25 mouse cellular contexts compared by ENCODE assay signal in the genomic region with DNA sequence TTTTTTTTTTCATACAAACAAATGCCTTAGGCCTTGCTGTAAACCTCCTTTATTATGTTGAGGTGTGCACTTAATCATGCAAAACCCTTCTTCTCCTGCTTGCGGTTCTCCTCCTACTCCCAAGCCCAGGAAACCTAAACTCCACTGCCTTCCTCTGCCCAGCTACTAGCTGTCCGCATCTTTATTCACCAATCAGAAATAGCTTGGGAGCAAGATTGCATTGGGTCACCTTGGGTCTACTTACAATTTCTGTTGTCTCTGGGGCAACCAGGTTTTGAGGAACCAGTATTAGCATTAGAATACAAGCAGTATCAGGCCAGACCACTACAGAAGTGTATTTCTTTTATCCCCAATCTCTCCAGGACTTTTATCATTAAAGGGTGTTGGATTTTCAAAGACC. TPM values are rescaled to one million over a fixed set of nuclear protein-coding genes. Genes with fewer than 3 reads are reported as not detected.
"Had no signal": no experiment of that assay in that cellular context is flagged by ENCODE, and none has a peak within 500 bp of the region (broad histone marks: within the 10 kb centered on the region; RNA-seq: fewer than 3 reads in every experiment).

No protein-coding gene starts in this region.

- H3K4me1 ChIP-seq: heart, embryonic 13.5 days; heart, embryonic 15.5 days; hindbrain, embryonic 12.5 days; intestine, embryonic 15.5 days; limb, embryonic 13.5 days; limb, embryonic 15.5 days; liver, embryonic 12.5 days had no signal

- DNase-seq: gastrocnemius, postnatal 14 days; gastrocnemius, postnatal 36 days; heart, postnatal 14 days; heart, postnatal 36 days; kidney, adult 18-20 months; kidney, adult 8-10 months; kidney, postnatal 14 days; kidney, postnatal 36 days; layer of hippocampus, adult 9-11 months; layer of hippocampus, postnatal 36 days; left cerebral cortex, postnatal 4 days had no signal

- H3K27ac ChIP-seq: heart, embryonic 13.5 days; heart, embryonic 15.5 days; hindbrain, embryonic 12.5 days; hindbrain, embryonic 14.5 days; intestine, embryonic 15.5 days; limb, embryonic 13.5 days; limb, embryonic 15.5 days; liver, embryonic 12.5 days; liver, embryonic 14.5 days had no signal

- ATAC-seq: hindbrain, embryonic 16.5 days; inflammation-experienced regulatory T-cells, adult 6 months; intestine, embryonic 15.5 days; intestine, postnatal 0 days; liver, embryonic 12.5 days had no signal

- H3K9ac ChIP-seq: heart, embryonic 13.5 days; heart, embryonic 15.5 days; hindbrain, embryonic 12.5 days; hindbrain, embryonic 14.5 days; intestine, embryonic 15.5 days; limb, embryonic 13.5 days; limb, embryonic 15.5 days; liver, embryonic 12.5 days; liver, embryonic 14.5 days had no signal

- H3K9me3 ChIP-seq: heart, embryonic 13.5 days; heart, embryonic 15.5 days; hindbrain, embryonic 12.5 days; intestine, embryonic 15.5 days; limb, embryonic 13.5 days; limb, embryonic 15.5 days; liver, embryonic 12.5 days had no signal

- H3K36me3 ChIP-seq: heart, embryonic 13.5 days; heart, embryonic 15.5 days; hindbrain, embryonic 12.5 days; intestine, embryonic 15.5 days; limb, embryonic 13.5 days; limb, embryonic 15.5 days; liver, embryonic 12.5 days had no signal

- H3K4me3 ChIP-seq: heart, embryonic 13.5 days; heart, embryonic 15.5 days; hindbrain, embryonic 12.5 days; intestine, embryonic 15.5 days; limb, embryonic 13.5 days; limb, embryonic 15.5 days; liver, embryonic 12.5 days had no signal

- H3K27me3 ChIP-seq: heart, embryonic 13.5 days; heart, embryonic 15.5 days; hindbrain, embryonic 12.5 days; intestine, embryonic 15.5 days; limb, embryonic 13.5 days; limb, embryonic 15.5 days; liver, embryonic 12.5 days had no signal

- H3K4me2 ChIP-seq: heart, embryonic 11.5 days; heart, embryonic 13.5 days; heart, embryonic 15.5 days; hindbrain, embryonic 12.5 days; hindbrain, embryonic 14.5 days; intestine, embryonic 15.5 days; limb, embryonic 13.5 days; limb, embryonic 15.5 days; liver, embryonic 12.5 days had no signal

RNA-seq across cellular contexts. Expression of gene Degs2, which starts 32.3 kb away (rescaled TPM):
- total RNA-seq: hematopoietic stem cell, adult 5-6 weeks; left cerebral cortex, postnatal 4 days had no signal
